Mouse (Mus musculus) granulocyte monocyte progenitor cell, adult 5-6 weeks (primary cell): ENCODE results near the gene Gm48552. TPM values are rescaled to one million over a fixed set of nuclear protein-coding genes. Genes with fewer than 3 reads are reported as not detected.

Source experiments
- ATAC-seq: replicated peaks from 2 replicates; pipeline ENCODE4 v1.8.0; 2016; ENCODE audit warnings: mild to moderate bottlenecking, moderate TSS enrichment, inconsistent platforms; ENCODE audit not compliant: poor library complexity, severe bottlenecking
- total RNA-seq, 2 experiments: library from RNA; stranded (forward) in 1 of 2; stranded (reverse) in 1 of 2; fragments of 200-712, 200-1000 nt in 1 of 2; fragments of >200 nt in 1 of 2; fragmentation: Nextera tagmentation in 1 of 2; gene quantifications; 2 replicates each; pipeline ENCODE4 v1.2.3; 2014 to 2017

Gene Gm48552
- total RNA-seq, 2 experiments from 2014 or later = not detected

DNA sequence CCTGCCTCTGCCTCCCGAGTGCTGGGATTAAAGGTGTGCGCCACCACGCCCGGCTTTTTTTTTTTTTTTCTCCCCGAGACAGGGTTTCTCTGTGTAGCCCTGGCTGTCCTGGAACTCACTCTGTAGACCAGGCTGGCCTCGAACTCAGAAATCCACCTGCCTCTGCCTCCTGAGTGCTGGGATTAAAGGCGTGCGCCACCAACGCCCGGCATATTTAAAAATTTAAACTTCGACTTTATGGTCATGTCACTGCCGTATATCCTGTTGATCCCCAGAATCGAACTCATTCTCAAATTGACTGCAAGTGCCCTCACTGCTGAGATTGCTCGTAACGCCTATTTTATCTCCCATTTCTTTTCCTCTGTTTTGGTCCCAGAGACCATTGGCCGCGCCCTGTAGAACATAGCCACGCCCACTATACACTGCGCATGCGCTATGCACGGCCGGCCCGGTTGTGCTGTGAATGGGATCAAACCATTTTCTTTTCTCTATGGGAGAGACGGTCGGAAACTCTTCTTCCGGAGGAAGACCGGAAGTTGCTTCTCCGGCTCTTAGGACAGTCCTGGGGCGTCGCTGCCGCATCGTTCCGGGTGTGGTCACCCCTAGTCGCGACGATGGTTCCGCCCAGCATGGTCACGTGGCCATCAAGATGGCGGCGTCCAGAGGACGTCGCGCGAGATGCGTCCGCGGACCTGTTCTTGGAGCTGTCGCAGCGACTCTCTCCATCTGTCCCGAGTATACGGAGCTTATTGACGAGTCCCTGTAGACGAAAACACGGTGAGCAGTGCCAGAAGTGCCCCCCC, 4.8 kb upstream of the Gm48552 start, which contains the start of the genes Dohh and Gm48551:
TSS of gene Dohh (plus strand) at position 627 of the 803 bp plus-strand sequence.
TSS of gene Gm48551 (plus strand) at position 665 of the 803 bp plus-strand sequence.
- ATAC-seq = peak; percentile 82

DNA sequence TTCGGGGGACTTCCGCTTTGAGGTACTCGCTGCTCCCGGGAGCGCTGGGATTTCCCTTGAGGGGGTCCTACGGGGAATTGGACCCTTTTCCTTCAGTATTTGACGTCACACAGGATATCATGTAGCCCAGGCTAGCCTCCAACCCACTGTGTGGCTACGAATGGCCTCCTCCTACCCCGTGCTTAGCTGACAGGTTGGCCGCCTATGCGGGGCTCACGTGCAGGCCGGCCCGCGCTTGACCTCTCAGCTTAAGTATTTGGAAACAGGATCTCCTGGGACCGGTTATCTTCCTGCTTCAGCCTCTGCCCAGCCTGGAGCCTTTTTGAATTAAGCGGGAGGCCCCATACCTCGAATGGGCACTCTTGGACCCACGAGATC, 4.2 kb upstream of the Gm48552 start:
- peak; percentile 21 for ATAC-seq

DNA sequence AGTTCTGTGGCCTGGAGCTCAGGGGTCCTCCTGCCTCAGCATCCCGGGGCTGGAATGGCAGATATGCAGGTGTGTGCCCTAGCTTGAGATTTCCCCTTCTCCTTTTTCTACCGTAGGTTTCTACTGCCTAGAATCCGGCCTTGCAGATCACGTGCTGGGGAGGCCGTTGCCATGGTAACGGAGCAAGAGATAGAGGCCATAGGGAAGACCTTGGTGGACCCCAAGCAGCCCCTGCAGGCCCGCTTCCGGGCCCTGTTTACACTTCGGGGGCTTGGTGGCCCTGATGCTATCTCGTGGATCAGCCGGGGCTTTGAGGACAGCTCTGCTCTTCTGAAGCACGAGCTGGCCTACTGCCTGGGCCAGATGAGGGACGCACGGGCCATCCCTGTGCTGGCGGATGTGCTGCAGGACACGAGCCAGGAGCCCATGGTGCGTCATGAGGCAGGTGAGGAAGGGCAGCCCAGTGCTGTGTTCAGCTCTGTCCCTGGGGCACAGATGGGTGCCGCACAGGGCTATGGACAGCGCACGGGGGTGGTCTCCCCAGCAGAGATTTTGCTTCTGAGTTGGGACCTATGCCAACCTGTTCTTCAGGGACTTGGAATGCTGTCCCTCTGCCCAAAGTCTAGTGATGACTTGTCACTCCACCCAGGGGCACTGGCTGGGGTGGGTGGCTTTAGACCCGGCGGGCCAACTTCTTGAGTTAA, 3.0 kb upstream of the Gm48552 start:
- no peak for ATAC-seq

DNA sequence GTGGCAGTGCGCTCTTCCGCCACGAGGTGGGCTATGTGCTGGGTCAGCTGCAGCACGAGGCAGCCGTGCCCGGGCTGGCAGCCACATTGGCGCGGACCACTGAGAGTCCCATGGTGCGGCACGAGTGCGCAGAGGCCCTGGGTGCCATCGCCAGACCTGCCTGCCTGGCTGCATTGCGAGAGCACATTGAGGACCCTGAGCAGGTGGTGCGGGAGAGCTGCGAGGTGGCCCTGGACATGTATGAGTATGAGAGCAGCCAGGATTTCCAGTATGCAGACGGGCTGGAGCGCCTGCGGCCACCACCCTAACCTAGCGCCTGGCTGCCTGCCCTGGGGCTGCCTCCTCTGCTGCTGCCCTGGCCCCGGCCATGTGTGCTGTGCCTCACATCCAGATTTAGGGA, 1.1 kb upstream of the Gm48552 start:
- no peak for ATAC-seq

DNA sequence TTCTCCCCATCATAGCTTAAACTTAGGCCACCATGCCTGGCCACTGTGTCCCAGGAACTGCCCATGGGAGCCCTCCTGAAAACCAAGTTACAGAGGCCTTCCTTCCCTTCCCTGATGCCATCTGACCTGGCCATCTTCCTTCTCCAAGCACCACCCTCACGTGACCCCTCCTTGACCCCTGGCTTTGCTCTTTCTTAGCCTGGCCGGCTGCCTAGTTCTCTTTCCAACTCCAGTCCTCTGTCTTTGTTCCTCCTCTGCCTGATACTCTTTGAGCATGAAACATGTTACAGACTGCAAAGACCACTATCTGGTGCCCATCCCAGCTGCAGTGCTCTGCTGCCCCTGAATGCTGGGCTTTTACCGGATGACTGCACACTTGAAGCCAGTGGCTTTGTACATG, 568 bp downstream of the Gm48552 start:
- no peak for ATAC-seq

DNA sequence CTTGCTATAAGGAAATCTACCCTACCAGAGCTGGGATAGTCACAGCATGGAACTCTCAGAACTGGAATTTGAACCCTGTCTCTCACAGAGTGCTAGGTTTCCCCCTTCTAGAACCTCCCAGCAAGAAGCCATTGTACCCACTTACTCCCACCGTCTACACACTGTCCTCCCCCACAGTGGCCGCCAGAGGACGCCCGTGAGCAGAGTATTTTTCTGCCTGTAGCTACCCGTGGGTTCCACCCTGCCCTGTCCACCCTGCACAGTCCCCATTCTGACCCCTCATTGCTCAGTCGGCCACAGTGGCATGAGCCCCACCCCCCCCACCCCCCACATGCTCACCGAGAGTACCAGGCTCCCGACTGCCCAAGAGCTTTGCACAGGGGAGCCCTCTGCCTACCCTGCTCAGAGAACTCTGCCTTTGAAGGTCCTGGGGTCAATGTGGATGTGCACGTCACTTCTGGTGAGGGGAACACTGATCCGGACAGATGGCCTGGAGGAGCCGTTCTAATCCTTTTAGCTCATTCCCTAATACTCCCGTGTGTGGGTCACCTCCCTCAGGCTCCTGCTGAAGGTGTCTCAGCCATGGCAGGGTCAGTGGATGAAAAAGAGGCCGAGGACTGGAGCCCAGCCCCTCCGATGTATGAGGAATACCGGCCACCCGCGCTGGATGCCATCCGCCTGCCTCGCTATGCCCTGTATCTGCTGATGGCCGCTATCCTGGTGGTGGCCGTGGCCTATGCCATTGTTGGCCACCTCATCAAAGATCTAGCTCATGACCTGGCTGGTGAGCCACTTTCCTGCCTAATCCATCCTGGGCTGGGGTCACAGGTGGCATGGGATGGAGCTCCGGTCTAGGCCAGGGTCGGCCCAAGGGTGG, 1.2 kb downstream of the Gm48552 start:
- peak; percentile 68 for ATAC-seq

DNA sequence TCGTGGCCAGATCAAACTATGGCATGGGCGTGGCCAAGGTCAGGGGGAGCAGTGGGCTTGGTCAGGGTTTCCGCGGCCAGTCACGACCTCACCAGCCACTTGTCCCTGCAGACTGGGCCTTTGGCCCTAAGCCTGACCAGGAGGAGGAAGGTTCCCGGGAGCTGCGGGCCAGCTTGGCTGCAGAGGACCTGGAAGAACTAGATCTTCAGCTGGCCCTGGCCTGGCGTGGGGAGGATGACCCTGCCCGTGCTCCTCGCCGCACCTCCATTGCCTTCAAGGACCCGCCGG, 1.8 kb downstream of the Gm48552 start:
- ATAC-seq = no peak

DNA sequence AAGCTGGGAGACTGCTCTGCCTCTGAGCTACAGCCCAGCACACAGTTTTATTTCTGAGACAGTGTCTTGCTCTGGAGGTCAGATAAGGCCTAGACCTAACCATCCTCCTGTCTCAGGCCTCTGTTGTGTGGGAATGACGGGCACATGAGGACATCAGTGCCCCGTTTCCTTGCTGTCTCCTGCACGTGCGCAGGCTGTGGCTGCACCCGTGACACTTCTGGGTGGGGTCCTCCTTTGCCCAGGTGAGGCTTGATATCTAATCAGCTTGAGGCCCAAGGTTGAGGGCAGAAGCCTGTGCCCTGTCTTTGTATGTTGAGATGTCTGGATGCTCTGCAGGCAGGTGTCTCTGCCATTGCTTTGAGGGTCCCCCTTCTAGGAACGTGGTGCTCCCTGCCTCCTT, 3.5 kb downstream of the Gm48552 start:
- ATAC-seq = no peak

DNA sequence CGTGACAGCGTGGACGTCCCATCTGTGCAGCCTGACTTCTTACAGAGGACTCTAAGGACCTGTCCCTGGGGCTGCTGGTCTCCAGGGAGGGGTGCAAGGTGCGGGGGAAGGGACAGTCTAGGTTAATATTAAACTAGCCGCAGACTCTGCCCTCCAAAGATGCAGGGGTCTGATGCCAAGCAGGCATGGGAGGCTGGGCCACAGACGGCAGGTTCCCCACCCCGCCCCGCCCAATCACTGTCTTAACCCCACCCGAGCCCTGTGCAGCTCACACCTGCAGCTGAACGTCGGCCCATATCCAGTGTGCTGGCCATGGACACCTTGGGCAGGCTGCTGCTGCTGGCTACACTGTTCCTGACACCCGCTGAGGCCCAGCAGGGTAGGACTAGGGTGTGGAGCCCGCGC, 4.0 kb downstream of the Gm48552 start, which contains the start of gene Smim24:
TSS of gene Smim24 (plus strand) at position 271 of the 405 bp plus-strand sequence.
- ATAC-seq = no peak

DNA sequence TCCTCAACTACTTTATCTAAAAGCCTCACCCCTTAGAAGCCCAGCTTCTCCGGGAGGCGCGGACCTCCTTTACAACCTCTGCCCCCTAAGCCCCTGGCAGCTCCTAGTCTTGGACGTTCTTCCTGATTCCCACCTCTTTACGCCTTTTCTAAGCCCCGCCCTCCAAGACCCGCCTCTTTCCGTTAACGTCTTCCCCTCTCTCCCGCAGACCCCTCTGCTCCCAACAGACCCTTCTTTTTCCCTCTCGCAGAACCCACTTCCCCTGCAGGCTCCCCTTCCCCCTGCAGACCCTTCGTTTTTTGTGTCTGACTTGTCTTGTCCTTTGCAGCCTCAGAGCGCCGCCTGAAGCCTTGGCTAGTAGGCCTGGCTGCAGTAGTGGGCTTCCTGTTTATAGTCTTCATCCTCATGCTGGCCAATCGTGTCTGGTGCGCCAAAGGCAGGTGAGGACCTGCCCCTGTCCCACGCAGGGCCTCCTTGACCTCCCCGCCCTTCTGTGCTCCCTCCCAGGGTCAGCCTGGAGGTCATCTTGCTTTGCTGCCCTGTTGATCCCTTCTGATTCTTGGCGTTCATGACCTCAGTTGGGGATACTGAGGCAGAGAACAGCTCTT, 4.8 kb downstream of the Gm48552 start:
- peak; percentile 50 for ATAC-seq

DNA sequence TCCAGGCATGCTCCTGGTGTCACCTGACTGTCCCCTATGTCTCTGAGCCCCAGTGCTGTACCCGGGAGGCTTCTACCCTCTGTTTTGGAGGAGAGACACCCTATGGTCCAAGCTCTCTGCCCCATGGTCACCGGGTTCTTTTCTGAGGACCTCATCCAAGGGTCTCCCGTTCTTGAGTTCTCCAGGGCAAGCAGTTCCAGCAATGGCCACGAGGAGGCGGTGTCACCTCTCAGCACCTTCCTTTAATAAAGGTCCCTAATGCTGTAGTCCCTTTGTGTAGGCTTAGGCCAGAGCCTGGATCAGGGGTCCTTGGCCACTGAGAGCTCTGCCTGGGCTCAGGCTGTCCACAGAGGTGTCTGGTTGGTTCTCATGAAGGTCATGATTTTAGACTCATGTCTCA, 6.3 kb downstream of the Gm48552 start:
- ATAC-seq = peak; percentile 60

DNA sequence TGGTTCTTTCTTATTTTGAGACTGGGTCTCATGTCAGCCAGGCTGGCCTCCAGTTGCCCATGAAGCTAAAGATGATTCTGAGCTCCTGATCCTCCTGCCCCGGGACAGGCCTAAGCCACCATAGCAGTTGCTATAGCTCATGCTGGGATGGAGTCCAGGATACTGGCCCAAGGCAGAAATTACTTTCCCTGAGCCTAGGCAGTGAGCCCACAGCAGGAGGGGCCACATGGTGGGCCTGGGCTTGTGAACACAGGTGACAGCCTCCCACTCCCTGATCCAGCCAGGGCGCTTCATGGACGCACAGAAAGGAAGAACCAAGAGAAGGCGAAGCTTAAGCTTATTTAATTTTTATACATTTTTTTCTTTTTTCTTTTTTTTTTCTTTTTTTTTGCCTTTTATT, 7.1 kb downstream of the Gm48552 start:
- no peak for ATAC-seq

DNA sequence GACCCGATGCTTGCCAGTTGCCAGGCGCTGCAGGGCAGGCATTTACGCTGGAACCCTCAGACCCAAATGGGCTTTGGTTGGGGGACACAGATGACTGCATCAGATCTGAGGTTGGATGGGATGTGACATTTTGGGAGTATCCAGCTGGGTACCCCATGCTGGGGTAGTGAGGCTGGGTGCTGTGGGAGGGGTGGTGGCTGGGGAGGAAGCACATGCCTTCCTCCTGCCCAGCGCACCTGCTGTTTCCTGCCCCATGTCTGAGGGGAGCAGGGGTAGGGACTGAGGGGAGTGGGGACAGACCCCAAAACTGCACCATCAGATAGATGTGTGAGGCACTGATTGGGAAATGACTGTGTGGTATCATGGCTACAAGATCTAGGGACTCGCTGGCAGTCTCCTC, 7.9 kb downstream of the Gm48552 start:
- ATAC-seq = no peak

DNA sequence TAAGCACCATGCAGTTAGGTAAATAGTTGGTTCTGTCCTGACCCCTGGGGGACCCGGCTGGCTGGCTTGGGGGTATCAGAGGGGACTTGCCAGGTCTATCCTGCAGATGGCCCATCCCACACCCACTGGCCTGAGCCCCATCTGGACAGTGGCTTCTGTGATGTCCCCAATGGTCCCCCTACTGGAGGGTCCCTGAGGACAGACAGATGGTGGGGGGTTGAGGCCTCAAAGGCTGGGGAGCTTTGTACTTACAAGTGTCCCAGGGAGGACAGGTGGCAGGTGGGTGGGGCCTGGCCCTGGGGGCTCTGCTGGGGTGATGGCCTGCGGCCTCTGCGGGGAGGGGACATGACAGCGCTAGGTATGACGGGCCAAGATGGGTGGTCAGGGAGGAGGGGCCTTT, 10.5 kb downstream of the Gm48552 start:
- ATAC-seq = no peak

DNA sequence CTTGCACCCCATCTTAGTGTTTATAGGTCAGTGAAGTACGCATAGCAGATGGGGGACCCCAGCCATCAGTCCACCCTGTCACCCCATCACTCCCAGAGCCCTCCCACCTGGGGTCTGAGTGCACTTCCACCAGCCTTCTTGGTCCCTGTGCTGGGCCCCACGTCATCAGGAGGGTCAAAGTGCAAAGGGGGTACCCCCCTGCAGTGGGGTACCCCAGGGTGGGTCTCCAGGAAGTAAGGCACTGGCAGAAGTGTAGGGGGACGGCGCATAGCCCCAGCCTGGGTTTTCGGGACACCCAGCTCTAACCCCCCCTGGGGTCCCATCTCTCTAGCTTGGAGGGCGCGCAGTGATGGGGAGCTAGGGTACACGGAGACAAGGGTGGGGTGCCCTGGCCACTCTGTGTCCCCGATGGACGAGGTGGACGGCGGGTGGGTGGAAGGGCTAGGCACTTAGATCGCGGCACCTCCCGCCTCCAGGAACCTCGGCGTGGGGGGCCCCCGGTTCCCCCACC, 11.0 kb downstream of the Gm48552 start:
- no peak for ATAC-seq

DNA sequence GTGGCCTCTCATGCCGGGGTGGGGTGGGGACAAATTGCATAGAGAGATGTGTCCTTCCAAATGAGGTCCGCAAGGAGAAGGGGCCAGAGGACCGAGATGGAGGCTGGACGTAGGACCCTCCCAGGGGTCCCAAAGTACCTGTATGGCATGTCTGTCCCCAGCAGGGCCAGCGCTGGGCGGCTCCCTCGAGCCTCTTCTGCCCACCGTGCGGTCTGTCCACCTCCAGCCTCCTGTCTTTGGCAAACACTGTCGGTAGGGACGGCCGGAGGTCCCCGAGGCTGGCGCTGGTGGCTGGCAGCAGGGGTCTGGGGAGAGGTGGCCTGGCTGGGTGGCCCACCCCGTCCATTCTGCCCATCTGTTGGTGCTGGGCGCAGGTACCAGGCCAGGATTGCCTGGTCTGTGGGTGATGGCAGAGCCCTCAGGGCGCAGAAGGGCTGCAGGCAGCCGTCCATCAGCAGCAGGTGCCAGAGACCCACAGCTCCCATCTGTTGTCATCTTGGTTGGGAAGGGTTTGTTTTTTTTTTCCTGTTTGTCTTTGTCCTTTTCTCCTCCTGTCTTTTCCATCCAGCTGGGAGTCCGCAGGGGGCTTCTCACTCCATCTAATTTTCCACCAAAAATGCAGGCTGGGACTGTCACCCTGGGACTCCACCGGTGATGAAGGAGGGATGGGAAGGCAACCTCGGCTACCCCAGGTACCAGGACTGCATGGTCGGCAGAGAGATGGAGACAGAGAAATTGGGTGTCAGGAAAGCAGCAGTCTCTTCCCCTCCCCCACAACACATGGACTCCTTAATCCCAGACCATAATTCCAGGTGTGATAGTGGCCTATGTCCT, 11.8 kb downstream of the Gm48552 start:
- ATAC-seq = no peak

DNA sequence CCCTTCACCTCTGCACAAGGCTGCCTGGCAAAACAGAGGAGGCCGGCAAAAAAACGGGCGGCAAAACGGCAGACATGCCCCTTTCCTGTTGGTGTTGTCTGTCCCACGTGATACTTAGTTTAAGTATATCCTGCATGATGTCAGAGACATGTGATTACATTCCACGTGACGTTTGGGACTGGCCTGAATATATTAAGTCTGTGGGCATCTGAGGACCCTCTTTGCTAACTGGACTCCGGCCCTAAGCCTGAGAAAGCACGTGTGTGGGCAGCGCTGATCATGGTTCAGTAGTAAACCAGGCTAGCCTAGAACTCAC, 12.4 kb downstream of the Gm48552 start:
- ATAC-seq = no peak

DNA sequence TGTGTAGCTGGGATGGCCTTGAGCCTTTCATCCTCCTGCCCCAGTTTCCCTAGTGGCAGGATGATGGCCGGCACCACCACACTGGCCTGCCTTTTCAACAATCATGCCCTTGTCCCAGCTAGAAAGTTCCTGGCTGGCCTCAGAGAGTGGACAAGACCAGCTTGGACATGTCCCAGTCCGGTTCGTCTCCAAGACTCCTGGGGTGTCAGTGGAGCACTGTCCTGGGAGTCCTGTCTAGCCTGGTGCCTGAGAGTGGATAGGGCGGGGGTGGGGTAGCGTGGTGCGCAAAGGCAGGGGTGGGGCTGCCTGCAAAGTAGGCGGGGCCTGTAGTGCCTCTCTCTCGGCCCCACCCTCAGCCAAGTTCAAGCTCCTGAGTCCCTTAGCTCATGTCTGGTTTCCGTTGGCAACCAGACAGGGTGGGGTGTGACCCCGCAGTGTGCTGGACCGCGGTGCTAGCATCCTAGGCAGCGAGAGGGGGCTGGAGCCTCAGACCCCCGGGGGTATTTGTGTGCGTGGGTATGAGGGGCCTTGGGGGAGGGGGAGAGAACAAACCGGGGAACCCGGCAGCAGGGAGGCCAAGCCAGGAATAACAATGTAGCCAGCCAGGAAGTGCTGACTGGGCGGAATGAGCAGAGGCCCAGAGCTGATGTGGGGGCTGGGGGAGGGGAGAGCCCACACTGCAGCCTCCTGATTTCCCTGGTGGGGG, 12.9 kb downstream of the Gm48552 start:
- ATAC-seq = no peak

DNA sequence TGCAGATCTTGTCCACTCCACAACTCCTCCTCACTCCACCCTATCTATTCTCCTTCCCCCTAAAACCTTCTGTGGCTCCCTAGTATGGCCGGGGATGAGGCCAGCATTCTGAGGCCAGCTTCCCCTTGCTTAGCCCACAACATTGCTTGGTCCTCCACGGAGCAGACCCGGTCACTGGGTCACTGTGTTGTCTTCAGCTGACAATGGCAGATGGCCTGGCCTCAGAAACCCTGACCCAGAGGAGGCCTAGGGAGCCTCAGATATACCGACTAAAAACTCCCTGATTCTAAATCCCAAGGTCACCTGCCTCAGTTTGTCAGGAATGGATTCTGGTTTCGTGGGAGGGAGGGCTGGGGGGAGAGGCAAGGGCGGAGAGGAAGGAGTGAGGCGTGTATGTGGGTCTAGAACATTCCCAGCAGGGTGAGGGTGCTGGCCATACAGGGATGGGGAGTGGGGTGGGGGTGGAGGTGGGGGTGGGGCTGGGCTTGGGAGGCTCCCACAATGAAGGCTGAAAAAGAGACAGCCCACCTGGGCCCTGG, 13.5 kb downstream of the Gm48552 start:
- ATAC-seq = no peak
